Mouse (Mus musculus) testis, adult 2 months (tissue): ENCODE measurements around the gene Bola3. TPM values are rescaled to one million over a fixed set of nuclear protein-coding genes. Genes with fewer than 3 reads are reported as not detected.
A peak's percentile ranks its signal among the peaks of the same experiment; 100 is the strongest.

ENCODE experiments used
- H3K27ac ChIP-seq: fragments of 200-500 bp; 2 replicates; pipeline ENCODE4 v1.5.1; 2012; ENCODE audit warnings: low read depth, low read length; ENCODE audit not compliant: control insufficient read depth, insufficient read depth
- H3K27me3 ChIP-seq: fragments of 200-500 bp; 2 replicates; pipeline ENCODE4 v1.6.1; 2012; ENCODE audit warnings: mild to moderate bottlenecking, low read length, moderate library complexity; ENCODE audit not compliant: control insufficient read depth, insufficient read depth
- H3K36me3 ChIP-seq: fragments of 200-500 bp; 2 replicates; pipeline ENCODE4 v1.6.1; 2012; ENCODE audit warnings: mild to moderate bottlenecking, low read length; ENCODE audit not compliant: control insufficient read depth, insufficient read depth
- H3K4me1 ChIP-seq: fragments of 200-500 bp; 2 replicates; pipeline ENCODE4 v1.6.1; 2012; ENCODE audit warnings: low read length; ENCODE audit not compliant: control insufficient read depth, insufficient read depth
- H3K4me3 ChIP-seq: fragments of 200-500 bp; 2 replicates; pipeline ENCODE4 v1.5.1; 2012; ENCODE audit warnings: low read depth, mild to moderate bottlenecking, low read length, moderate library complexity, mixed read lengths; ENCODE audit not compliant: control insufficient read depth
- CTCF ChIP-seq: fragments of 200-500 bp; IDR thresholded peaks from 2 replicates; pipeline ENCODE4 v1.5.1; 2012; ENCODE audit warnings: low read depth, mild to moderate bottlenecking, inconsistent platforms, low read length, moderate library complexity; ENCODE audit not compliant: control insufficient read depth, insufficient read depth, insufficient replicate concordance
- POLR2A ChIP-seq: fragments of 200-500 bp; IDR thresholded peaks from 2 replicates; pipeline ENCODE4 v1.6.1; 2012; ENCODE audit warnings: low read depth, mild to moderate bottlenecking, inconsistent platforms, low read length, moderate library complexity; ENCODE audit not compliant: control insufficient read depth
- polyA plus RNA-seq: library from polyadenylated mRNA; depleted of rRNA; stranded (reverse); fragments of >200 nt; gene quantifications from 2 replicates; pipeline ENCODE4 v1.2.3, GENCODE M21; 2012

Bola3 gene
- polyA plus RNA-seq, 1 experiment = 64.3 TPM

DNA sequence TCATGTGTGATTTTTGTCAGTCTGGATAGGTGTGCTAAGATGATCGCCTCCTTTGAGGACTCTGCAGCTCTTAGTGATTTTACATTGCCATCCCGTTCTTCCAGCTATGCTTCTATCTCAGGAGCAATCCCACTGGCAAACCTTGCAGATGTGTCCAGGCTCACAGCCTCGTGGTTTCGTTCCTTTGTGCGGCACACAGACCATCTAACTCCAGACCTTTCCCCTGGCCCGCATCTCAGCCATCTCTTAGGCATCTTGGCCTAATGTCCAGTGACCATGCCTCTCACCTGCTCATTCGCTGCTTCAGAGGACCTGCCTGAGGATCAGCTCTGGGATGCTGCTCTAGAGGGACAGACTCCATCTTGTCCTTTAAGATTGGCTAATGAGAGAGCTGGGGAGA, 1.2 kb downstream of the Bola3 start:
- no peak overlapping the region for H3K27ac ChIP-seq
- H3K27me3 ChIP-seq = no peaks in the 10 kb centered on the region
- H3K4me1 ChIP-seq = peaks cover 10% of the 10 kb centered on the region
- peak overlapping the region; percentile 90 for H3K4me3 ChIP-seq
- TF ChIP-seq POLR2A (no peak), CTCF (no peak)
- no peaks in the 10 kb centered on the region for H3K36me3 ChIP-seq

DNA sequence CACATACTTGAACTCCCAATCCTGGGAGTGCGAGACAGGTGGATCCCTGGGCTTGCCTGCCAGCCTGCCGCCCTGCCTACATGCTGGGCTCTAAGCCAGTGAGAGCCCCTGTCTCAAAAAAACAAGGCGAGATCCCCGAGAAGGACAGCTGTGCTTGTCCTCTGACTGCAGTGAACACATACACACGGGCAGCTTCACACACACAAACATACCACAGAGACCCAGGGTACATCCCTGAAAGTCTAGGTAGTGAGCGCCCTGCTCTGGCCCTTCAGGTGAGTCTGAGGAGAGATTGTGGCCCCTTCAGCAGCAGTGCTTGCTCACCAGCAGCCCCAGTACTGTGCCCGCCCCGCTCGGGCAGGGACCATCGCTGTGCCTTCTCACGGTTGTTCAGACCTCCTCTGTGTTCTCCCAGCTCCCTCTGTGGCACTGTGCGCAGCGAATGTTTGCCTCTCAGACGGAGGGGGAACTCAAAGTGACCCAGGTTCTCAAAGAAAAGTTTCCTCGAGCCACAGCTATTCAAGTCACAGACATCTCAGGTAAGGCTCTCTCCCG, 2.0 kb downstream of the Bola3 start:
- no peaks in the 10 kb centered on the region for H3K27me3 ChIP-seq
- no peaks in the 10 kb centered on the region for H3K36me3 ChIP-seq
- TF ChIP-seq CTCF (no peak), POLR2A (no peak)
- no peak overlapping the region for H3K27ac ChIP-seq
- peaks cover 10% of the 10 kb centered on the region for H3K4me1 ChIP-seq
- H3K4me3 ChIP-seq = no peak overlapping the region; the same call in 1 of the 2 replicates

DNA sequence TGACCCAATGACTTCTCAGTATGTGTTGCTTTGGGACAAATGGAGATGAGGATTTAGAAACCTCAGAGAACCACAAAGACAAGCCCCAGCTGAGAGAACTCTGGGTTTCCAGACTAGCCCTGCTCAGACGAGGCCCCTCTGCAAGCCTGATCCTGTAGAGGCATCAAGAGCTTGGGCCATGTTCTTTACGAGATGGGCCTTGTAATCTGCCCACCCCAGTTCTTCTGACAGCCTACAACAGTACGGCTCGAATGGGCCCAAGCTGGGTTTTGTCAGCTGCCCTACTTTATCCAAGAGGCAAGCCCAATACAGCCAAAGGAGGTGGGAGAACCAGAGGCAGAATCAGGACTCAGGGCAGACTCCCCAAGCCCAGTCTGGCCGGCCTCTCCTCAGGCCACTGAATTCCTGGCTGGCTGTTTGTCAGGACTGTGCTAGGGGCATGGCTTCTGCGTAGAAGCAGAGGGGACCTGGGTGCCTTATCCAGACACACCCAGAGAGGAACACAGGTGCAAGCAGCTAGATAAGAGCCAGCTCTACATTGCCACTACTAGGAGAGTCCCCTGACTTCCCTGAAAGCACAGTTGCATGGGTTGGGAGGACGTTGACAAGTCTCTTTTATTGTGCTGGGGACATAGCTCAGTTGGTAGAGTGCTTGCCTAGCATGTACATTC, 2.7 kb downstream of the Bola3 start:
- no peaks in the 10 kb centered on the region for H3K27me3 ChIP-seq
- peak overlapping the region; percentile 91 for H3K4me3 ChIP-seq
- peaks cover 10% of the 10 kb centered on the region for H3K4me1 ChIP-seq
- no peaks in the 10 kb centered on the region for H3K36me3 ChIP-seq
- TF ChIP-seq POLR2A (no peak), CTCF (no peak)
- H3K27ac ChIP-seq = no peak overlapping the region

DNA sequence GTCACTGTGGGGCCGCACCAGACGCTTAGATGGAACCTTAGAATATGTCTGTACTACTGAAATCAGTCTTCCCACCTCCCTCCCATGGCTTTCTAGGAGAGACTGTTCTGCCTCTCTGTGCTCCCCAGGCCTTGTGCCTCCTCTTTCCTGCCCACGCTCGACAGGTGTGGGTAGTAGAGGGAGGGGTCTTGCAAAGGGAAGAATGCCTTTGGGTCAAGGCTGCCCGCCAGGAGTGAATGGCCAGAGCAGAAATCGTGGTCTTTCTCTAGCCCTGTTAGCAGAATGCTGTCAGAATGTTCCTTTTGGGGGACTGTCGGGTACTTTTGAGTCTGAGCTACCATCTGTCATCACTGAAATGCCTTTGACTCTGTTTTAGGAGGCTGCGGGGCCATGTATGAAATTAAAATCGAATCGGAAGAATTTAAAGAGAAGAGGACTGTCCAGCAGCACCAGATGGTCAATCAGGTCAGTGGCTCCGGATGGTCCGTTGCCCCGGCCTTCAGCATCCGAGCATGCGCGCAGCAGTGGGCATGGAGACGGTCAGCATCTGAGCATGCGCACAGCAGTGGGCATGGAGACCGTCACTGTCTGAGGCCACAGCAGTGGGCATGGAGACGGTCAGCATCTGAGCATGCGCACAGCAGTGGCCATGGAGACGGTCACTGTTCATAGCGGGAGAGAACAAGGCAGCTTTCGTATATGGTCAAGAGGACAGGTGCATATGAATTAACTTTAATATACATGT, 3.9 kb downstream of the Bola3 start:
- peak overlapping the region; percentile 91 for H3K4me3 ChIP-seq
- no peaks in the 10 kb centered on the region for H3K27me3 ChIP-seq
- TF ChIP-seq CTCF (no peak), POLR2A (peak; percentile 97)
- no peaks in the 10 kb centered on the region for H3K36me3 ChIP-seq
- peak overlapping the region; percentile 97 for H3K27ac ChIP-seq
- peaks cover 10% of the 10 kb centered on the region for H3K4me1 ChIP-seq

DNA sequence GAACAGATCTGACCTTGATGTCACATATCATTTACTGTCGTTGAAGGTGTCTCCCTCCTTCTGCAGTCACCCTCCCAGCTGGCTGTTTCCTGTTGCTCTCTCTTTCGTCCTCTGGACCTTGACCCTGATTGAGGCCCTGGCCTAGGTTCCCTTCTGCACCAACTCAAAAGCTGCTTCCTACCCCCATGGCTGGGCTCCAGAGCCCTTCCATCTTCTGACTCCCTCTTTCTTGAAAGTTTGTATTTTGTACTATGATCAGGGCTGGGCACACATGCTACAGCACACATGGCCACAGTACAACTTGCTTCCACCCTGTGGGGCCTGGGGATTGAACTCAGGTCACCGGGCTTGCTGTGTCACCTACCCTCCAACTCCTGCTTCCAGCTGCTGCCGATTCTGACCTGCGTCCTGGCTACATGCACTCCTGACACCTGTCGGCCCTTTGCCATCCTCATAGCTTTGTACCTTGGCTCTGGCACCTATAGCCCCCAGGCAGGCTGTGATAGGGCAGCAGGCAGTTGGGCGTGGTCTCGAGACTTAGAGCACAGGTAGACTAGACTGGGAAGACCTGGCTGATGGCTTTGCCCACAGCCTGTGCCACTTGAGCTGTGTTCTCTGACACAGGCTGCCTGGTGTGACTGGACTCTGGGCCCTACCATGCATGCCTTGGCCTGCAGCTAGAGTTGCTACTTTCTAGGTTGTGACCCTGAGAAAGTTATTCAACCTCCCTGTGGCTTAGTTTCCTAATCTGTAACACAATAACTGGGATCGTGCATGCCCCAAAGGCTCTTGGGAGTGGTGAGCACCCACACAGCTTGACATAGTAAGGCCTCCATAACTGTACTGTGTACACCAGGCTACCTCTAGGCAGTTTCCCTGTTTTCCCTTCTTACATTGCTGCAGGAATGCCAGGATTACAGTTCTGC, 6.2 kb downstream of the Bola3 start:
- Histone ChIP-seq H3K4me3 (peak overlapping the region; percentile 55), H3K4me1 (peaks cover 5% of the 10 kb centered on the region), H3K27me3 (no peaks in the 10 kb centered on the region), H3K27ac (no peak overlapping the region), H3K36me3 (no peaks in the 10 kb centered on the region)
- no peak for TF ChIP-seq POLR2A

DNA sequence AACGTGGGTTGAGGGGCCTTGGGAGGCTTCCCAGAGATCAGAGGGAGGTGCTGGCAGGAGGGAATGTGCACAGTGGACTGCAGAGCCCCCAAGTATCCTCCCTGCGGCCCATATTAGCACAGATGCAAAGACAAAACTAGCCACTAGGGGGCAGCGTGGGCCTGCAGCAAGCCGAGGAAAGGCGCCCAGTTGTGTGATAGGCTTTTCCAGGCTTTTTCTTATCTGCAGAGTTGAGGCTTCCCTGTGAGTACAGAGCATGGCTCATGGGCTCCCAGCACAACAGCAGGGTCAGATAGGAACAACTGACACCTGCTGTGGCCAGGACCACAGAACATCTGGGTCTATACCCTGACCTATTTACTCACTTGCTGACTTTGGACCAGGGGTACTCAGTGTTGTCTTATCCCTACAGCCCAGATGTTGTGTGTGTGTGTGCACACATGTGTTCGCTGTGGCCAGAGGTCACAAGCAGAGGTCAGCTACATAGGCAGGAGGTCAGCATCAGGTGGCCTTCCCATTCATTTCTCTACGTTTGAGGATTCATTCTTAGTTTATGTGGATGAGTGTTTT, 7.7 kb downstream of the Bola3 start:
- Histone ChIP-seq H3K4me1 (peaks cover 3% of the 10 kb centered on the region), H3K36me3 (no peaks in the 10 kb centered on the region), H3K4me3 (no peak overlapping the region), H3K27ac (no peak overlapping the region), H3K27me3 (no peaks in the 10 kb centered on the region)
- no peak for TF ChIP-seq POLR2A
- peak; percentile 88 for TF ChIP-seq CTCF

DNA sequence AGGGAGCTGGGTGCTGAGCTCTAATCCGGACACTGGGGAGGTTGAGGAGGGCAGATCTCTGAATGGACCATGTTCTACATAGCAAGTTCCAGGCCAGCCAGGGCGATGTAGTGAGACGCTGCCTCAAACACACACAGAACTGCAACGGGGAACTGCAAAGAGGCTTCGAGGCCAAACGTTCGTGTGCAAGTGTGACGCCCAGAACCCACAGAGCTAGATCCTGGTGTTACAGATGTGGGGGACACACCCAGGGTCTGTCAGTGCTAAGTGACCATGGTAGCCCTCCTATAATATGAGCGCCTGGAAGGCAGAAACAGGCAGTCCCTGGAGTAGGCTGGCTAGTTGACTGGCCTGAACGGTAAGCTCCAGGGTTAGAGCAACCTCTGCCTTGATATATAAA, 8.5 kb downstream of the Bola3 start:
- H3K4me1 ChIP-seq = peaks cover under 1% of the 10 kb centered on the region; the same call in 1 of the 2 replicates
- H3K4me3 ChIP-seq = no peak overlapping the region
- H3K27me3 ChIP-seq = no peaks in the 10 kb centered on the region
- H3K27ac ChIP-seq = no peak overlapping the region
- H3K36me3 ChIP-seq = no peaks in the 10 kb centered on the region
- TF ChIP-seq POLR2A = no peak
- no peak for TF ChIP-seq CTCF
